Mouse (Mus musculus) cortical plate, adult 2 months (tissue): ENCODE measurements around the gene Gm45234.

ENCODE experiments used
- CTCF ChIP-seq: fragments of 200-500 bp; IDR thresholded peaks from 2 replicates; pipeline ENCODE4 v1.5.1; 2011; ENCODE audit warnings: mild to moderate bottlenecking, control low read depth, low read length; ENCODE audit not compliant: insufficient read depth; ENCODE audit errors: extremely low read depth
- POLR2A ChIP-seq: fragments of 200-500 bp; IDR thresholded peaks from 2 replicates; pipeline ENCODE4 v1.6.1; 2011; ENCODE audit warnings: mild to moderate bottlenecking, low read length, control low read depth; ENCODE audit not compliant: insufficient read depth; ENCODE audit errors: extremely low read depth

- peak; percentile 77 for TF ChIP-seq CTCF
- TF ChIP-seq POLR2A = no peak
Observed at GRCm38 (mm10) chr6:124702784-124703103, 53.1 kb downstream of the Gm45234 start.
